Mouse (Mus musculus) embryo, embryonic 11.5 days (tissue): Measurements from ENCODE around the gene Prph2.

Source experiments
- DNase-seq: peaks from one replicate; pipeline ENCODE4 v3.0.0-alpha.2; 2012; ENCODE audit warnings: low read depth, low spot score

Gene Prph2

GRCm38 (mm10) chr17:46890843-46891594 lies 19.2 kb upstream of the Prph2 start:
- no peak for DNase-seq

- DNase-seq, result no peak
Observed at GRCm38 (mm10) chr17:46895426-46895825, 14.8 kb upstream of the Prph2 start.

GRCm38 (mm10) chr17:46897221-46897950 lies 12.9 kb upstream of the Prph2 start:
- no peak for DNase-seq

GRCm38 (mm10) chr17:46900941-46901340 lies 9.3 kb upstream of the Prph2 start:
- no peak for DNase-seq

GRCm38 (mm10) chr17:46903876-46904490 lies 6.3 kb upstream of the Prph2 start:
- peak; percentile 69 for DNase-seq

GRCm38 (mm10) chr17:46912331-46912730 lies 2.1 kb downstream of the Prph2 start:
- no peak for DNase-seq

GRCm38 (mm10) chr17:46915129-46915528 lies 4.9 kb downstream of the Prph2 start:
- DNase-seq, result no peak

- DNase-seq, result peak; percentile 4
Observed at GRCm38 (mm10) chr17:46918951-46919350, 8.7 kb downstream of the Prph2 start.

- peak; percentile 37 for DNase-seq
Observed at GRCm38 (mm10) chr17:46920855-46921254, 10.6 kb downstream of the Prph2 start.

- no peak for DNase-seq
Observed at GRCm38 (mm10) chr17:46926192-46926591, 15.9 kb downstream of the Prph2 start.

GRCm38 (mm10) chr17:46926941-46927340 lies 16.7 kb downstream of the Prph2 start:
- no peak for DNase-seq

GRCm38 (mm10) chr17:46927781-46928180 lies 17.5 kb downstream of the Prph2 start:
- DNase-seq, result no peak

- DNase-seq, result no peak
Observed at GRCm38 (mm10) chr17:46929277-46929676, 19.0 kb downstream of the Prph2 start.

GRCm38 (mm10) chr17:46929897-46930296 lies 19.6 kb downstream of the Prph2 start:
- no peak for DNase-seq

GRCm38 (mm10) chr17:46932961-46933360 lies 22.7 kb downstream of the Prph2 start:
- DNase-seq, result no peak

- peak; percentile 39 for DNase-seq
Observed at GRCm38 (mm10) chr17:46933557-46934348, 23.5 kb downstream of the Prph2 start.

GRCm38 (mm10) chr17:46940461-46940860 lies 30.2 kb downstream of the Prph2 start:
- DNase-seq, result no peak

- no peak for DNase-seq
Observed at GRCm38 (mm10) chr17:46942421-46942820, 32.2 kb downstream of the Prph2 start.

GRCm38 (mm10) chr17:46946276-46946675 lies 36.0 kb downstream of the Prph2 start:
- DNase-seq, result no peak

- no peak for DNase-seq
Observed at GRCm38 (mm10) chr17:46958045-46958444, 47.8 kb downstream of the Prph2 start.

- DNase-seq, result no peak
Observed at GRCm38 (mm10) chr17:46960216-46960615, 50.0 kb downstream of the Prph2 start.

- DNase-seq, result no peak
Observed at GRCm38 (mm10) chr17:46962153-46962552, 51.9 kb downstream of the Prph2 start.
